Mouse (Mus musculus): Measurements from ENCODE around the gene Dll4. TPM values are rescaled to one million over a fixed set of nuclear protein-coding genes. Genes with fewer than 3 reads are reported as not detected.
A peak's percentile ranks its signal among the peaks of the same experiment; 100 is the strongest.

The Dll4 gene
- polyA plus RNA-seq (2012; fragmentation: generic; extraction: Trizol): not detected
- long read RNA-seq, experiment 1: 0 reads
- long read RNA-seq, experiment 2: 0 reads

DNA sequence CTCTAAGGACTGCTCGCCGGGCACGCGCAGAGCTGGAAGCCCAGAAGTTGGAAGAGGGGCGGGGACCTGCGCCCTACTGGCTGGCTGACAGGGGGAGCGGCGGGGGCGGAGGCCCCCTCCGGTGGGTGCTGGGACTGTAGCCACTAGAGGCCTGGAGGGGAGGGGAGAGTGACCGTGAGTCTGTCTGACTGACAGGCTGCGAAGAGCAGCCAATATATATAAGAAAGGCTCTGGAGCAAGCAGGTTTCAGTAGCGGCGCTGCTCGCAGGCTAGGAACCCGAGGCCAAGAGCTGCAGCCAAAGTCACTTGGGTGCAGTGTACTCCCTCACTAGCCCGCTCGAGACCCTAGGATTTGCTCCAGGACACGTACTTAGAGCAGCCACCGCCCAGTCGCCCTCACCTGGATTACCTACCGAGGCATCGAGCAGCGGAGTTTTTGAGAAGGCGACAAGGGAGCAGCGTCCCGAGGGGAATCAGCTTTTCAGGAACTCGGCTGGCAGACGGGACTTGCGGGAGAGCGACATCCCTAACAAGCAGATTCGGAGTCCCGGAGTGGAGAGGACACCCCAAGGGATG lies at the start of gene Dll4:
Gene Dll4 (plus strand): TSS at position 217 of the 576 bp plus-strand sequence.
- Histone ChIP-seq H3K79me2 (ENCODE audit: control insufficient read depth, insufficient read depth) (no peaks in the 10 kb centered on the region), H3K79me3 (ENCODE audit: low read depth) (no peaks in the 10 kb centered on the region), H3K36me3 (ENCODE audit: control insufficient read depth, insufficient read depth) (no peaks in the 10 kb centered on the region), H3K27me3 (ENCODE audit: control insufficient read depth, insufficient read depth, insufficient read length) (peaks cover 58% of the 10 kb centered on the region), H3K4me3 (ENCODE audit: insufficient read depth, poor library complexity, severe bottlenecking) (no peak within 1 kb of the TSS), H3ac (ENCODE audit: control insufficient read depth, insufficient read length, low read depth) (peak within 1 kb of the TSS; percentile 42)
- no peak for TF ChIP-seq USF1 (IDR thresholded peaks at IDR 0.05; ENCODE audit: low read depth)
- TF ChIP-seq CEBPB (IDR thresholded peaks at IDR 0.05; ENCODE audit: low read depth): no peak
- TF ChIP-seq FOSL1 (IDR thresholded peaks at IDR 0.05; ENCODE audit: insufficient read depth, low read length, poor library complexity, severe bottlenecking): no peak
- TF ChIP-seq MAX (IDR thresholded peaks at IDR 0.05): no peak
- TF ChIP-seq MYOG (IDR thresholded peaks at IDR 0.05; ENCODE audit: control insufficient read depth, extremely low read depth, insufficient read length): no peak
- TF ChIP-seq MYOD1 (IDR thresholded peaks at IDR 0.05; ENCODE audit: control insufficient read depth, insufficient read length, low read depth): no peak
- TF ChIP-seq CTCF (IDR thresholded peaks at IDR 0.05; ENCODE audit: control insufficient read depth, insufficient read depth, insufficient read length): no peak

DNA sequence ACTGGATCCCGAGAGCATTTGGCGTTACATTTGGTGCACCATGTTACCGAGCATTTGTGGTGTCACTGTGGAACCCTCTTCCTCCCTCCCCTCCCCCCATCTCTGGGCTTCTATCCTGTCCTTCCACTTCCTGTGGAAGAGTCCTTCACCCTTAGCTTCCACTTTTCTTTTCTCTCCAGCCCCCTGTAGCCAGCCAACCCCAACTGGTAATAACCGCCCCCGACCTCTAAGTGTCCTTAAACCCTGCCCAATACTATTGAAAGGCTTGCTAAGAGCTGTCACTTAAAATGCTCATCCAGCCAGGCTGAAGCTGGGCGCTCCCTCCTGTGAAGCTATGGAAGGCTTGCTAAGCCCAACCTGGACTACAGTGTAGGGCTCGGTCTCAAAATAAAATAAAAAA lies 48.7 kb upstream of the Dll4 start:
- Histone ChIP-seq H3K4me3 (ENCODE audit: insufficient read depth, poor library complexity, severe bottlenecking) (no peak overlapping the region), H3K79me3 (ENCODE audit: low read depth) (no peaks in the 10 kb centered on the region), H3K27me3 (ENCODE audit: control insufficient read depth, insufficient read depth, insufficient read length) (no peaks in the 10 kb centered on the region), H3K79me2 (ENCODE audit: control insufficient read depth, insufficient read depth) (no peaks in the 10 kb centered on the region), H3K36me3 (ENCODE audit: control insufficient read depth, insufficient read depth) (no peaks in the 10 kb centered on the region), H3ac (ENCODE audit: control insufficient read depth, insufficient read length, low read depth) (no peak overlapping the region)
- TF ChIP-seq CTCF (IDR thresholded peaks at IDR 0.05; ENCODE audit: control insufficient read depth, insufficient read depth, insufficient read length) (no peak), MYOG (IDR thresholded peaks at IDR 0.05; ENCODE audit: control insufficient read depth, extremely low read depth, insufficient read length) (no peak), FOSL1 (IDR thresholded peaks at IDR 0.05; ENCODE audit: insufficient read depth, low read length, poor library complexity, severe bottlenecking) (no peak), CEBPB (IDR thresholded peaks at IDR 0.05; ENCODE audit: low read depth) (no peak), USF1 (IDR thresholded peaks at IDR 0.05; ENCODE audit: low read depth) (no peak), MYOD1 (IDR thresholded peaks at IDR 0.05; ENCODE audit: control insufficient read depth, insufficient read length, low read depth) (no peak), MAX (IDR thresholded peaks at IDR 0.05) (no peak)

DNA sequence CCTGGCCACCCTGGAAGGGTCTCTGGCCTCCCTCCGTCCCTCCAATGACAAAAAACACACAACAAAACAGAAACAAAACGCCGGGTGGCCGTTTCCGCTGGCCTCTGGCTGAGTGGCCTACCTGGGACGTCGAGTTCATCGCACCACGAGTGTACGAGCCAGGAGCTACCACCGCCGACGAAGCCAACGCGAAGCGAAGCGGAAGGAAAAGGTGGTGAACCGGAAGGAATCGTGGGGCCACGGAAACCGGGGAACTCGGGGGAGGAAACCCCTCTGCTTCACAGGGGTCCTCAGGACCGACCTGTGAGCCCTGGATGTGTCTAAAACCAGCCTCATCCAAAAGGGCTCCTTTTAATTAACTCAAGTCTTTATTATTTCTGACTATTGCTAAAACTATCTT lies 47.8 kb upstream of the Dll4 start:
- Histone ChIP-seq H3K79me2 (ENCODE audit: control insufficient read depth, insufficient read depth) (no peaks in the 10 kb centered on the region), H3K27me3 (ENCODE audit: control insufficient read depth, insufficient read depth, insufficient read length) (no peaks in the 10 kb centered on the region), H3K4me3 (ENCODE audit: insufficient read depth, poor library complexity, severe bottlenecking) (no peak overlapping the region), H3ac (ENCODE audit: control insufficient read depth, insufficient read length, low read depth) (no peak overlapping the region), H3K79me3 (ENCODE audit: low read depth) (no peaks in the 10 kb centered on the region), H3K36me3 (ENCODE audit: control insufficient read depth, insufficient read depth) (no peaks in the 10 kb centered on the region)
- TF ChIP-seq MAX (IDR thresholded peaks at IDR 0.05) (no peak), MYOD1 (IDR thresholded peaks at IDR 0.05; ENCODE audit: control insufficient read depth, insufficient read length, low read depth) (no peak), MYOG (IDR thresholded peaks at IDR 0.05; ENCODE audit: control insufficient read depth, extremely low read depth, insufficient read length) (no peak), CTCF (IDR thresholded peaks at IDR 0.05; ENCODE audit: control insufficient read depth, insufficient read depth, insufficient read length) (no peak), CEBPB (IDR thresholded peaks at IDR 0.05; ENCODE audit: low read depth) (no peak), FOSL1 (IDR thresholded peaks at IDR 0.05; ENCODE audit: insufficient read depth, low read length, poor library complexity, severe bottlenecking) (no peak), USF1 (IDR thresholded peaks at IDR 0.05; ENCODE audit: low read depth) (no peak)

DNA sequence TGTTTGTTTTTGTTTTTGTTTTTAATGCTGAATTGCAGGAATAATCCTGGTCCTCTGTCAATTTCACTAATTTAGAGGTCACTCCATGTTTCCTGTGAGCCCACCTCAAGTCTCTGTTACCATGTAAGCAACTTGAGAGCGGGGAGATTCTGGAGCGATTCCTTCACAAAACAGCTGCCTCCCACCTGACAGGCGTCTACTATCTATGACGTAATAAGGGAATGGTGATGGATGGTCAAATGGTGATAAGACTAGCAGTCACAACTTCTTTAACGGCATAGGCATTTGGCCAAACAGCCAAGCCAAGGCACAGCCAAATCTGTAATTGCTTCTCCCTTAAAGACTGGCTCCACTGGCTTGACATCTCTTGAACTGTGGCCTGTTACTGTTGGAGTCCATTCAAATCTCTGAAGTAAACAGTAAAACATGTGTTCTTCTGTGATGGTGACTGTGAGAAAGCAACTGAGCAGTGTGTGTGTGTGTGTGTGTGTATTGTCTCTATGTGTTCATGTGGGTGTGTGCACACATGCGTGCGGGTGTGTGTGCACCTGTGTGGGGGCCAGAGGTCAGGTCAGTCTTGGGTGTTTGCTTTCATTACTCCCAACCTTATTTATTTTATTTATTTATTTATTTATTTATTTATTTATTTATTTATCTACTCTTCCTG lies 43.6 kb upstream of the Dll4 start:
- no peaks in the 10 kb centered on the region for H3K27me3 ChIP-seq (ENCODE audit: control insufficient read depth, insufficient read depth, insufficient read length)
- no peak overlapping the region for H3K4me3 ChIP-seq (ENCODE audit: insufficient read depth, poor library complexity, severe bottlenecking)
- H3K79me3 ChIP-seq (ENCODE audit: low read depth): no peaks in the 10 kb centered on the region
- H3K36me3 ChIP-seq (ENCODE audit: control insufficient read depth, insufficient read depth): no peaks in the 10 kb centered on the region
- H3K79me2 ChIP-seq (ENCODE audit: control insufficient read depth, insufficient read depth): no peaks in the 10 kb centered on the region
- no peak for TF ChIP-seq USF1 (IDR thresholded peaks at IDR 0.05; ENCODE audit: low read depth)
- TF ChIP-seq MYOG (IDR thresholded peaks at IDR 0.05; ENCODE audit: control insufficient read depth, extremely low read depth, insufficient read length): no peak
- TF ChIP-seq MAX (IDR thresholded peaks at IDR 0.05): no peak
- TF ChIP-seq FOSL1 (IDR thresholded peaks at IDR 0.05; ENCODE audit: insufficient read depth, low read length, poor library complexity, severe bottlenecking): no peak
- TF ChIP-seq CEBPB (IDR thresholded peaks at IDR 0.05; ENCODE audit: low read depth): no peak
- no peak for TF ChIP-seq MYOD1 (IDR thresholded peaks at IDR 0.05; ENCODE audit: control insufficient read depth, insufficient read length, low read depth)
- TF ChIP-seq CTCF (IDR thresholded peaks at IDR 0.05; ENCODE audit: control insufficient read depth, insufficient read depth, insufficient read length): no peak
- H3ac ChIP-seq (ENCODE audit: control insufficient read depth, insufficient read length, low read depth): no peak overlapping the region

DNA sequence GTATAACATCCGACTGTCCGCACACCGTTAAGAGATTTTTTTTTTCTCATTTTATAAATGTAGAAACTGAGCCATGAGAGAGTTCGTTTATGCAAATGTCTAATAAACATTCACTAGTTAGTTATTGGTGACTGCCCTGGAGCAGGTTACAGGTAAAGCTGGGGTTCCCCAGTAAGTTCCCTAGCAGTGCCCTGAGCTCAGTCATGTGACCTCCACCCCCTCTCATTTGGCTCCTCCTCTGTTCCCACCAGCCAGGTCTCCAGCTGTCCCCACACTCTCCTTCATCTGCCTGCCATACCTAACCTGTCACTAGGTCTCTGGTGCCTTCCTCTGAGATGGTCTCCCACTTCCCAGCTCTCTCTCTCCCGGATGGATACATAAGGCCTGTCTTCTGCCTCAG lies 38.2 kb upstream of the Dll4 start:
- H3K79me2 ChIP-seq (ENCODE audit: control insufficient read depth, insufficient read depth): peaks cover 23% of the 10 kb centered on the region
- H3K36me3 ChIP-seq (ENCODE audit: control insufficient read depth, insufficient read depth): peaks cover 14% of the 10 kb centered on the region
- H3K79me3 ChIP-seq (ENCODE audit: low read depth): peaks cover 11% of the 10 kb centered on the region
- TF ChIP-seq CEBPB (IDR thresholded peaks at IDR 0.05; ENCODE audit: low read depth) (no peak), MAX (IDR thresholded peaks at IDR 0.05) (no peak), CTCF (IDR thresholded peaks at IDR 0.05; ENCODE audit: control insufficient read depth, insufficient read depth, insufficient read length) (no peak), MYOD1 (IDR thresholded peaks at IDR 0.05; ENCODE audit: control insufficient read depth, insufficient read length, low read depth) (no peak), USF1 (IDR thresholded peaks at IDR 0.05; ENCODE audit: low read depth) (no peak), MYOG (IDR thresholded peaks at IDR 0.05; ENCODE audit: control insufficient read depth, extremely low read depth, insufficient read length) (no peak), FOSL1 (IDR thresholded peaks at IDR 0.05; ENCODE audit: insufficient read depth, low read length, poor library complexity, severe bottlenecking) (no peak)
- no peaks in the 10 kb centered on the region for H3K27me3 ChIP-seq (ENCODE audit: control insufficient read depth, insufficient read depth, insufficient read length)
- no peak overlapping the region for H3K4me3 ChIP-seq (ENCODE audit: insufficient read depth, poor library complexity, severe bottlenecking)
- no peak overlapping the region for H3ac ChIP-seq (ENCODE audit: control insufficient read depth, insufficient read length, low read depth)
